Mouse (Mus musculus) 3134 (cell line): ENCODE results near the gene Chd3.

Source experiments
- DNase-seq: peaks from one replicate; pipeline ENCODE4 v3.0.0-alpha.2; 2011; ENCODE audit warnings: low spot score; ENCODE audit not compliant: insufficient read length; ENCODE audit errors: extremely low read depth

The Chd3 gene

GRCm38 (mm10) chr11:69366855-69367615 lies 2.2 kb downstream of the Chd3 start:
- no peak for DNase-seq

DNA sequence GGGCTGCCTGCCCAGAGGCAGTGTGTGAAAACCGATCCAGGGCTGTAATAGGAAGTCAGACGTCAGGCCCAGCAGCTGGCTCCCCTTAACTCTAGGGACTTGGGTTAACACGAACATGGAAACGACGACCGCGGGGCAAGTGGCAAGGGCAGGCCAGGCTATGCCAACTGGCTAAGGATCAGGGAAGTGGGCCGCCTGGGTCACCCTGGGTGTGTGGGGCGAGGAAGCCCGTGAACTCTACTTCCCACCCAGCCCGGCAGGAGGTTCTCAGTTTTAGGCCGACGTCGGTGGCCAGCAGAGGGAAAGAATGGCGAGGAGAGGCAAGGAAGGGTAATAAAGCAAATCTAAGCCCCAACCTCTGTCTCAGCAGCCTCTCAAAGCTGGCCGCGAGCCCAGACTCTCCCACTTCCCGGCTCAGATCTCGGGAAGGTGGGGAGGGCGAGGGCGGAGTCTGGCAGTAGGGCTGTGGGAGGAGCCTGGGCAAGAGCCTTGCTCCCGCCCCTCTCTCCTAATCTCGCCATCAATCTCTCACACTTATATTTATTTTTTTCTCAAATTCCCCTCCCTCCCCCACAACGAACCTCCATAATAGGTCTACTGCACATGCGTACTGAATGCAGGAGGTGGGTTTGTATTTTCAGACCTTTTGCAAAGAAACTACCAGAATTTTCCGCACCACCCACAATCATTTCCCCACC lies 2.9 kb downstream of the Chd3 start:
- DNase-seq = peak; percentile 94

GRCm38 (mm10) chr11:69365722-69366121 lies 3.5 kb downstream of the Chd3 start:
- no peak for DNase-seq

DNA sequence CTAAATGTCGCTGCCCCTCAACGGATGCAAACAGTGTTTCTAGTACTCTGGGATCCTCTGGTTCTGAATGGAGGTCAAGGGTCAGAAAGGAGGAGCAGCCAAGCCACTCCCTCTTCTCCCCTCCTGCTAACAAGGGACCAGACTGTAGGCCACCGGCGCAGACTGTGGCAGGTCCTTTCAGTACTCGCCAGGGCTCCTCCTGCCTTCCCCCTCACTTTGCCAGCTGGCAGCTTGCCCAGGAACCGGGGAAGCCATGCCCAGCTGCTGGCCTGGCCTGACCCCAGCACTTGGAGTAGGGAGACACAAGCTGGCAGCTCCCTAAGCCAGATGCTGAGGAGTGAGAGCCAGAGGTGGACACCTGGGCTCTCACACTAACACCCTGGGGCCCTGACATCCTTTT lies 4.3 kb downstream of the Chd3 start:
- DNase-seq = peak; percentile 91

- DNase-seq = no peak
Observed at GRCm38 (mm10) chr11:69364376-69364775, 4.8 kb downstream of the Chd3 start.

DNA sequence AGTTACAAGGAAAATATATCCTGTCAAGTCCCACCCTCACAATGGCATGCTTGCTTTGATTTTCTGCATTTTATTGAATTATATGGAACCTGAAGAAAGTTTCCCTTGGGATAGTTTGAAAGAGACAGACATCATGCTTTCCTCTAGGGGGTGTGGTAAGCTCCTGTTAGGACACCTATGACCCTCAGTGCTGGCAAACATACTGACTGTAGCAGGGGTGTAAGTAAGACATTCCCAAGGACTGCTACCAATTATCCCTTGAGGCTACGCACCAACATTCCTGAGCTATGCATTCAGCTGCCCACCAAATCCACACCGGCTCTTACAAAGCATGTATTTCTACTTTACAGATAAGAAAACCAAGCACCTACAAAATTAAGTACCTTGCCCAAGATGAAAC lies 6.7 kb downstream of the Chd3 start:
- no peak for DNase-seq

GRCm38 (mm10) chr11:69362021-69362420 lies 7.2 kb downstream of the Chd3 start:
- no peak for DNase-seq

DNA sequence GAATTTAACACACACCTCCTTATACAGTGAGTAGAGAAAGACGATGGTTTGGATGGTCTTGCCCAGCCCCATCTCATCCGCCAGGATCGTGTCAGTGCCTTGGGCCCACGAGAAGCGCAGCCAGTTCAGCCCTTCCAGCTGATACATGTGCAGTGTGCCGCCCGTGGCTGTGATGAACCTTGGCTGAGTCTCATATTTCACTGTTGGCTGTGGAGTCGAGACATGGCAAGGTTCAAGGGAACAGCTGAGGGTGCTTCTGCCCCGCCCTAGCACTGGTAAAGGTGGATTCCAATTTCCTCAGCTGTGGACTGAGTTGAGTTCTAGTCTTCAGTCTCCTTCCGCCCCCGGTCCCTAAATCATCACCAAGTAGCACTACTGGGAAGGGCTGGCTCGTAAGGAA lies 11.5 kb downstream of the Chd3 start:
- no peak for DNase-seq

- no peak for DNase-seq
Observed at GRCm38 (mm10) chr11:69356544-69356943, 12.7 kb downstream of the Chd3 start.

DNA sequence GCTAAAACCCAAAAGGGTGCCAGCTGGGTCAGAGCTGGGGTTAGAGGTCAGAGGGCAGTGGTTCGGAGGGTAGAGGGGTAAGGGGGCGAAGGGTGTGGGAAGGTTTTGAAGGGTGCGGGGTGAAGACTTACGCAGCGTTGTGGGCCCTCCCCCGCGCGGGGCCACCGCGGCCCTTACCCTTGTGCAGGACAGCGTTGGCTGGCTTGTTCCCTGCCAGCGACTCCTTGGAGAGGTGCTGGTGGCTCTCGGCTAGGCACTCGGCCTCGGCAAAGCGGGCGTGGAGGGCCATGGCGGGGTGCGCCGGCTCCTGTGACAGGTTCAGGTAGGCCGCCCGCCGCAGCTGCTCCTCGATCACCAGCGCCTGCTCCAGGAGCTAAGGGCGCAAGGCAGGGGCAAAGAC lies 22.8 kb downstream of the Chd3 start:
- DNase-seq = no peak

- no peak for DNase-seq
Observed at GRCm38 (mm10) chr11:69340161-69341131, 28.8 kb downstream of the Chd3 start, which contains the start of gene Rnf227. Gene Rnf227, plus strand, starts transcription at chr11:69340461.

- DNase-seq = peak; percentile 76
Observed at GRCm38 (mm10) chr11:69334796-69335195, 34.4 kb downstream of the Chd3 start.

- DNase-seq = no peak
Observed at GRCm38 (mm10) chr11:69333922-69334321, 35.3 kb downstream of the Chd3 start.

DNA sequence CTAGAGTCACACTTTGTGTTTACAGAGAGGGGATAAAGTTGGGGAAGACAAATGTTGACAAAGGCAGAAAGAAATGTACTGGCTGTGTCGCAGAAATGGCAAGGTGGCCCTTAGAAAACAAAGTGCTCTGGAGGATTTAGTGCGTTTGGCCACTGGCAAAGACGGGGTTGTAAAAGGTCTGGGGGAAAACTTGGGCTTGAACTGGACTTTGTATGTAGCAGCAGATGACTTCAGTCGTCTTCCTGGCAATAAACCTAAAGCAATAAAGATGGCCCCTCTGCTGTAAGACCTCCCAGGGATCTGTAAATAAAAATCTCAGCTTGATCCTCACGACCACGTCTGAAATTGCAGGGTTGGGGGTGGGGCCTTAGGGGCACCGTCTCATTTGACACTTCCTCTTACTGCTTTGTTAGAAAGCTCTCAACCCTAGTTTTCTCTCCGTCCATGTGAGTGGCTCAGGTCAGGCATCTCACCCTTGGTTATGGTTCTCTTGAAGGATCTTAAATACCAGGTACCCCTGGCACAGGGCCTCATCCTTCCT lies 36.4 kb downstream of the Chd3 start:
- no peak for DNase-seq

- DNase-seq = no peak
Observed at GRCm38 (mm10) chr11:69331929-69332405, 37.2 kb downstream of the Chd3 start.

DNA sequence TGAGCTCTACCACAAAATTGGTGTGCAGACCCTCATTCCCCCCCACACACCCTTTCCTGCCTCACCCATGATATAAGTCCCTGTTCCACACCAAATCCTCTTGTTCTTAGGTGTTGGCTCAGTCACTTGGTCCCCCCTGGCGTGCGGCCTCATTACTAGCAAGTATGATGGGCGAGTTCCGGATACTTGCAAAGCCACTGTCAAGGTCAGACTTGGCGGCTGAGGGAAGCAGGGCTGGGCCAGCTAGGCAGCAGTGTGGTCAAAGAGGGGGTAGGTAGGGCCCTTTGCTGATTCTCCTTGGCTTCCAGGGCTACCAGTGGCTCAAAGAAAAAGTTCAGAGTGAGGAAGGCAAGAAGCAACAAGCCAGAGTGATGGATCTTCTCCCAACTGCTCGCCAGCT lies 38.1 kb downstream of the Chd3 start:
- no peak for DNase-seq

DNA sequence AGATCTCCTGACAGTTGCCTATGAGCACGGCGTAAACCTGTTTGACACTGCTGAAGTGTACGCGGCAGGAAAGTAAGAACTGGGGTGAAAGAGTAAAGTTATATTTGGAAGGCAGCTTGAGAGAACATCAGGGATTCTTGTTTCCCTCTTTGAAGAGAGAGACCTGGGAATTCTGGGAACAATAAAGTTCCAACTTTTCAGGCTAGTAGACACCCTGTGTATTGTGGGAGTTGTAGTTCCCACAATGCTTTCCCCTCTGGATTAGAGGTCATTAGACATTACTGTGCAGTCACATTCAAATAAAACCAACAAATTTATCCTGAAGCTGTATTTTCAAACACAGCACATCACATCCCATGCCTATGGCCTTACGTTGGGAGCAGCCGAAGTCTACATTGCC lies 40.7 kb downstream of the Chd3 start:
- DNase-seq = no peak

DNA sequence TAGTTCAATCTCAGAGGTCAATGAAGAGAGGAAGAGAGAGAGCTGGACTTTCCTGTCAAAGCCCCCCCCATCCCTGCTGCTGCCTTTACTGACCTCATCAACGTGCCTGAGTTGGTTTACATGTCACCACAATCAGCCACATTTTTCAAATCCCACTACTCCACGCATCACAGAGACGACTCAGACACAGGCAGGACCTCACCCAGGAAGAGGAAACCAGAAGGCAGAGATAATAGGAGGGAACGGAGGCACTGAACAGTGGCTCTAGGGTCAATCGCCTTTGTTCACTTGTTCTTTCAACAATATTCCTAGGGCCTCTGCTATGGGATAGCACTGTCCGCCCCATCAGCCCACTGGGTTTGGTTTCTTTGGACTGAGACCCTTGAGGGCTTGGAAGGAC lies 41.6 kb downstream of the Chd3 start:
- DNase-seq = no peak

GRCm38 (mm10) chr11:69327157-69327442 lies 42.1 kb downstream of the Chd3 start:
- DNase-seq = no peak

DNA sequence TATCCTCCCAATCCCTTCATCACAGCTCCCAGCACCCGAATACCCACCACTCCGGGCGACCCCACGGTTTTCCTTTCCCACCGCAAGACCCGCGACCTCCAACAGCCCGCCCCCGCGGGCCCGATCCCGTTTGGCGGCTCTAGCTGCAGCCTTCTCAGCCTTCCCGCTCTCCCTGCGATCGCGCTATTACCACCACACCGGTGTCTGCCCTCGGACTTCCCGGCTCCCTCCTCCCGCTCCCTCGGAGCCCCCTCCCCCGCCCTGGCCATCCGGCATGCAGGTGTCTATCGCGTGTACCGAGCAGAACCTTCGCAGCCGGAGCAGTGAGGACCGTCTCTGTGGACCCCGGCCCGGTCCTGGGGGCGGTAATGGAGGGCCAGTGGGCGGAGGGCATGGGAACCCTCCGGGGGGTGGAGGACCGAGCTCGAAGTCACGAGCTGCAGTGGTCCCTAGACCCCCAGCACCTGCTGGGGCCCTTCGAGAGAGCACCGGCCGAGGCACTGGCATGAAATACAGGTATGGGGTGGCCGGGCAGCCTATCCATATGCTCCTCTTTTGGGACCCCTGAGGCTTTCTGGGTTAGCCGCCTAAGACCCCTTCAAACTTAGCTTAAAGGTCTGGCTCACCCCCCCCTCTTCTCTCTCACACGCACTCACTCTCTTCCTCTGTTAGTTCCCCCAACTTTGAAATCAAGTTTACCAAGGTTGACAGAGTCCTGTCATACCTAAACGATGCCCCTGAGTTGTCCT lies 42.6 kb downstream of the Chd3 start:
- DNase-seq = no peak
